Mouse (Mus musculus) cerebellum, adult 11 months (tissue): ENCODE results near the gene Zfp280b.
"Not testable (repeated sequence)": the region's sequence is repeated elsewhere in the genome, so short reads cannot be mapped to it uniquely, and the experiment has no call there.

Experiments used
- DNase-seq: peaks from one replicate; pipeline ENCODE4 v3.0.0; 2022

Zfp280b gene

GRCm38 (mm10) chr10:76031511-76032401 is 694 bp upstream of the Zfp280b start:
- peak; percentile 44 for DNase-seq

- DNase-seq = no peak
Measured at GRCm38 (mm10) chr10:76033119-76033455, 637 bp downstream of the Zfp280b start.

GRCm38 (mm10) chr10:76034001-76034600 is 1.7 kb downstream of the Zfp280b start:
- no peak for DNase-seq

- DNase-seq = no peak
Measured at GRCm38 (mm10) chr10:76035277-76035676, 2.8 kb downstream of the Zfp280b start.

GRCm38 (mm10) chr10:76036962-76037361 is 4.5 kb downstream of the Zfp280b start:
- DNase-seq = no peak

GRCm38 (mm10) chr10:76045343-76045742 is 12.9 kb downstream of the Zfp280b start:
- no peak for DNase-seq

- DNase-seq = no peak
Measured at GRCm38 (mm10) chr10:76046754-76047153, 14.3 kb downstream of the Zfp280b start.

- no peak for DNase-seq
Measured at GRCm38 (mm10) chr10:76047182-76047869, 14.9 kb downstream of the Zfp280b start.

GRCm38 (mm10) chr10:76048967-76049366 is 16.5 kb downstream of the Zfp280b start:
- DNase-seq = no peak

GRCm38 (mm10) chr10:76051860-76052259 is 19.4 kb downstream of the Zfp280b start:
- no peak for DNase-seq

- DNase-seq = no peak
Measured at GRCm38 (mm10) chr10:76062439-76062838, 30.0 kb downstream of the Zfp280b start.

- DNase-seq = peak; percentile 37
Measured at GRCm38 (mm10) chr10:76067674-76068613, 35.5 kb downstream of the Zfp280b start.

- not testable (repeated sequence) for DNase-seq
Measured at GRCm38 (mm10) chr10:76072080-76072479, 39.6 kb downstream of the Zfp280b start.

GRCm38 (mm10) chr10:76077008-76077407 is 44.6 kb downstream of the Zfp280b start:
- not testable (repeated sequence) for DNase-seq
